Mouse (Mus musculus): ENCODE measurements at regions not wholly inside any gene's neighbourhood (a gene's known extent, or its start where the extent isn't known, plus 50 kb on each side); places are given as distances from the start of the nearest gene placed in this dataset.

GRCm38 (mm10) chr9:50433525-50433924 lies 60.8 kb upstream of the Plet1 start:
- TF ChIP-seq CTCF (IDR thresholded peaks at IDR 0.05), result no peak
- no peak overlapping the region for H3K27ac ChIP-seq
- intact Hi-C loops (cut with DNase I), result loop anchor here (10.0 kb wide), 1 partner anchor 249 kb away; no protein-coding TSS in a partner anchor
- no peak for DNase-seq (ENCODE audit: extremely low spot score in 1 of 2, low spot score in 2 of 2)
- no peak overlapping the region for H3K4me3 ChIP-seq

GRCm38 (mm10) chr9:50433978-50434377 lies 60.3 kb upstream of the Plet1 start:
- DNase-seq (ENCODE audit: extremely low spot score in 1 of 2, low spot score in 2 of 2), result no peak
- no peak overlapping the region for H3K27ac ChIP-seq
- TF ChIP-seq CTCF (IDR thresholded peaks at IDR 0.05), result no peak
- intact Hi-C loops (cut with DNase I), result loop anchor here (10.0 kb wide), 1 partner anchor 249 kb away; no protein-coding TSS in a partner anchor
- no peak overlapping the region for H3K4me3 ChIP-seq

GRCm38 (mm10) chr9:50437830-50438722 lies 56.2 kb upstream of the Plet1 start:
- H3K4me3 ChIP-seq, result peak overlapping the region; percentile 47
- peak; percentile 97 for TF ChIP-seq CTCF (IDR thresholded peaks at IDR 0.05)
- peak; percentile 77 to 79 for DNase-seq (ENCODE audit: extremely low spot score in 1 of 2, low spot score in 2 of 2)
- no peak overlapping the region for H3K27ac ChIP-seq
- intact Hi-C loops (cut with DNase I), result loop anchor here (1.0 to 10.0 kb wide), 5 partner anchors 106 to 1356 kb away; partner anchors contain the start of gene Tmprss5

- no peak for TF ChIP-seq CTCF (IDR thresholded peaks at IDR 0.05)
- H3K4me3 ChIP-seq, result no peak overlapping the region
- intact Hi-C loops (cut with DNase I), result loop anchor here (1.0 to 10.0 kb wide), 5 partner anchors 106 to 1356 kb away; partner anchors contain the start of gene Tmprss5
Observed at GRCm38 (mm10) chr9:50438738-50439137, 55.6 kb upstream of the Plet1 start.

GRCm38 (mm10) chr9:50440222-50440621 lies 54.1 kb upstream of the Plet1 start:
- intact Hi-C loops (cut with DNase I), result loop anchor here (5.0 to 10.0 kb wide), 2 partner anchors 152 to 215 kb away; partner anchors contain the start of gene Dlat
- DNase-seq (ENCODE audit: extremely low spot score in 1 of 2, low spot score in 2 of 2), result no peak
- no peak for TF ChIP-seq CTCF (IDR thresholded peaks at IDR 0.05)
- no peak overlapping the region for H3K27ac ChIP-seq
- no peak overlapping the region for H3K4me3 ChIP-seq

More at GRCm38 (mm10) chr9:50438738-50439137, 55.6 kb upstream of the Plet1 start:
- H3K27ac ChIP-seq, result no peak overlapping the region
- DNase-seq (ENCODE audit: extremely low spot score in 1 of 2, low spot score in 2 of 2), result no peak

GRCm38 (mm10) chr9:50440689-50441088 lies 53.6 kb upstream of the Plet1 start:
- Histone ChIP-seq H3K4me3 (no peak overlapping the region), H3K27ac (no peak overlapping the region)
- no peak for TF ChIP-seq CTCF (IDR thresholded peaks at IDR 0.05)
- intact Hi-C loops (cut with DNase I), result loop anchor here (5.0 to 10.0 kb wide), 2 partner anchors 152 to 214 kb away; partner anchors contain the start of gene Dlat
- no peak for DNase-seq (ENCODE audit: extremely low spot score in 1 of 2, low spot score in 2 of 2)

GRCm38 (mm10) chr9:50443708-50444463 lies 50.4 kb upstream of the Plet1 start:
- Histone ChIP-seq H3K27ac (peak overlapping the region; percentile 70; the same call in 1 of the 2 replicates), H3K4me3 (no peak overlapping the region)
- DNase-seq (ENCODE audit: extremely low spot score in 1 of 2, low spot score in 2 of 2), result peak; percentile 63
- intact Hi-C loops (cut with DNase I), result loop anchor here (1.0 to 10.0 kb wide), 3 partner anchors 87 to 211 kb away; partner anchors contain the start of gene Dlat
- TF ChIP-seq CTCF (IDR thresholded peaks at IDR 0.05), result peak; percentile 91
